Mouse (Mus musculus) lung, postnatal 0 days (tissue): ENCODE results near the gene Polrmt. TPM values are rescaled to one million over a fixed set of nuclear protein-coding genes. Genes with fewer than 3 reads are reported as not detected.

Source experiments
- ATAC-seq: fragments of 200-750 bp; cut with Nextera tagmentation; 2 replicates; pipeline ENCODE4 v1.8.0; 2017; ENCODE audit warnings: moderate library complexity
- DNase-seq: peaks from one replicate; pipeline ENCODE4 v3.0.0-alpha.2; 2016; ENCODE audit warnings: low spot score
- H3K27ac ChIP-seq: fragments of 300-500 bp; sonication (generic); 2 replicates; pipeline ENCODE4 v1.5.1; 2014; ENCODE audit warnings: antibody characterized with exemption, mild to moderate bottlenecking, low read length, mixed read lengths
- H3K27me3 ChIP-seq: fragments of 300-500 bp; sonication (generic); replicated peaks from 2 replicates; pipeline ENCODE4 v1.6.1; 2014; ENCODE audit warnings: low read length, mixed read lengths; ENCODE audit not compliant: insufficient read depth
- H3K36me3 ChIP-seq: fragments of 300-500 bp; sonication (generic); 2 replicates; pipeline ENCODE4 v1.6.1; 2014; ENCODE audit warnings: low read length, mixed read lengths; ENCODE audit not compliant: insufficient read depth
- H3K4me1 ChIP-seq: fragments of 300-500 bp; sonication (generic); 2 replicates; pipeline ENCODE4 v1.6.1; 2014; ENCODE audit warnings: antibody characterized with exemption, low read depth, low read length, mixed read lengths; ENCODE audit not compliant: insufficient read depth
- H3K4me2 ChIP-seq: fragments of 300-500 bp; sonication (generic); replicated peaks from 2 replicates; pipeline ENCODE4 v1.6.1; 2014; ENCODE audit warnings: low read depth, mild to moderate bottlenecking, low read length, moderate library complexity, mixed read lengths
- H3K4me3 ChIP-seq: fragments of 300-500 bp; sonication (generic); 2 replicates; pipeline ENCODE4 v1.5.1; 2014; ENCODE audit warnings: low read depth, low read length
- H3K9ac ChIP-seq: fragments of 300-500 bp; sonication (generic); replicated peaks from 2 replicates; pipeline ENCODE4 v1.6.1; 2014; ENCODE audit warnings: low read depth, mild to moderate bottlenecking
- H3K9me3 ChIP-seq: fragments of 300-500 bp; sonication (generic); 2 replicates; pipeline ENCODE4 v1.6.1; 2016; ENCODE audit warnings: low read length, mixed read lengths
- CTCF ChIP-seq: IDR thresholded peaks from 2 replicates; pipeline ENCODE4 v1.5.1; 2016; ENCODE audit warnings: antibody characterized with exemption, mild to moderate bottlenecking
- EP300 ChIP-seq: IDR thresholded peaks from 2 replicates; pipeline ENCODE4 v1.6.1; 2016; ENCODE audit warnings: antibody characterized with exemption, mild to moderate bottlenecking, control low read depth
- WGBS: fragments of 180-500 bp; shearing (Covaris S2); extraction: QIAGEN DNeasy Blood & Tissue Kit; methylation state at CpG from one replicate; pipeline ENCODE4 v1.1.7; 2014; 5-methylcytosine and 5-hydroxymethylcytosine counted together
- polyA plus RNA-seq: library from polyadenylated mRNA; unstranded; fragments of >200 nt; fragmentation: Nextera tagmentation; extraction: Ambion mirVana; gene quantifications from 2 replicates; pipeline ENCODE4 v1.2.1, GENCODE M21; 2015

Polrmt gene
- polyA plus RNA-seq, 1 experiment from 2014 or later, result 22.4 TPM

GRCm38 (mm10) chr10:79686691-79687090, 59.7 kb downstream of the Polrmt start:
- H3K4me3 ChIP-seq, result no peak overlapping the region
- no peak for TF ChIP-seq CTCF
- no peak for TF ChIP-seq EP300
- H3K27ac ChIP-seq, result no peak overlapping the region
- no peak for ATAC-seq
- H3K27me3 ChIP-seq, result no peaks in the 10 kb centered on the region
- H3K9me3 ChIP-seq, result no peaks in the 10 kb centered on the region
- H3K9ac ChIP-seq, result no peak overlapping the region
- DNase-seq, result no peak
- 94% methylated on average over 1 of the region's 1 CpGs for WGBS
- H3K36me3 ChIP-seq, result peaks cover 35% of the 10 kb centered on the region
- H3K4me2 ChIP-seq, result no peak overlapping the region
- H3K4me1 ChIP-seq, result peaks cover 10% of the 10 kb centered on the region; the same call in 1 of the 2 replicates

- Histone ChIP-seq H3K4me3 (no peak overlapping the region), H3K4me2 (no peak overlapping the region), H3K27me3 (no peaks in the 10 kb centered on the region), H3K4me1 (peaks cover 10% of the 10 kb centered on the region; the same call in 1 of the 2 replicates), H3K27ac (no peak overlapping the region), H3K9ac (no peak overlapping the region), H3K36me3 (peaks cover 35% of the 10 kb centered on the region), H3K9me3 (no peaks in the 10 kb centered on the region)
- DNase-seq (no peak), ATAC-seq (no peak)
- 85% methylated on average over 2 of the region's 2 CpGs for WGBS
- TF ChIP-seq EP300 (no peak), CTCF (no peak)
Observed at GRCm38 (mm10) chr10:79686219-79686618, 60.2 kb downstream of the Polrmt start.

Other genes starting within 250 kb of the Polrmt start
- 27.6 and 32.1 TPM in 2 replicates for gene Plpp2, start 212.8 kb downstream of the Polrmt start, polyA plus RNA-seq
- gene Mier2, start 191.4 kb downstream of the Polrmt start, polyA plus RNA-seq, result 20.5 and 21.5 TPM in 2 replicates
- not detected in 2 replicates for gene Theg, start 159.2 kb downstream of the Polrmt start, polyA plus RNA-seq
- gene C2cd4c, start 132.6 kb downstream of the Polrmt start, polyA plus RNA-seq, result not detected in 2 replicates
- gene Shc2, start 108.7 kb downstream of the Polrmt start, polyA plus RNA-seq, result 1.1 and 1.3 TPM in 2 replicates
- not detected in 2 replicates for gene Odf3l2, start 100.8 kb downstream of the Polrmt start, polyA plus RNA-seq
- not detected in 2 replicates for gene Madcam1, start 82.0 kb downstream of the Polrmt start, polyA plus RNA-seq
- 64.6 and 71.2 TPM in 2 replicates for gene Tpgs1, start 77.2 kb downstream of the Polrmt start, polyA plus RNA-seq
- 52.7 and 64.3 TPM in 2 replicates for gene Cdc34, start 64.4 kb downstream of the Polrmt start, polyA plus RNA-seq
- 0.57 and 0.69 TPM in 2 replicates for gene Gzmm, start 57.6 kb downstream of the Polrmt start, polyA plus RNA-seq
- 1,234 and 1,299 TPM in 2 replicates for gene Bsg, start 42.1 kb downstream of the Polrmt start, polyA plus RNA-seq
- 0.12 and 0.15 TPM in 2 replicates for gene Hcn2, start 29.9 kb downstream of the Polrmt start, polyA plus RNA-seq
- 0.18 TPM in 1 of 2 replicates, not detected in the other for gene Fgf22, start 8.5 kb upstream of the Polrmt start, polyA plus RNA-seq
- 40.5 and 45.9 TPM in 2 replicates for gene Rnf126, start 20.4 kb upstream of the Polrmt start, polyA plus RNA-seq
- 38.6 and 39.9 TPM in 2 replicates for gene Fstl3, start 30.7 kb upstream of the Polrmt start, polyA plus RNA-seq
- 0.11 and 0.31 TPM in 2 replicates for gene Prss57, start 44.4 kb upstream of the Polrmt start, polyA plus RNA-seq
- 29.6 and 30.8 TPM in 2 replicates for gene Palm, start 47.0 kb upstream of the Polrmt start, polyA plus RNA-seq
- 10.5 and 10.6 TPM in 2 replicates for gene Misp, start 74.4 kb upstream of the Polrmt start, polyA plus RNA-seq
- 107 and 109 TPM in 2 replicates for gene Ptbp1, start 107.8 kb upstream of the Polrmt start, polyA plus RNA-seq
- 2.2 and 2.4 TPM in 2 replicates for gene Prtn3, start 127.9 kb upstream of the Polrmt start, polyA plus RNA-seq
- gene Plppr3, start 128.1 kb upstream of the Polrmt start, polyA plus RNA-seq, result 3.9 and 4.8 TPM in 2 replicates
- gene Elane, start 139.7 kb upstream of the Polrmt start, polyA plus RNA-seq, result 0.92 TPM in 1 of 2 replicates, not detected in the other
- not detected in 2 replicates for gene Cfd, start 144.3 kb upstream of the Polrmt start, polyA plus RNA-seq
- 32.0 and 32.8 TPM in 2 replicates for gene Med16, start 162.3 kb upstream of the Polrmt start, polyA plus RNA-seq
- not detected in 2 replicates for gene Gm26602, start 164.3 kb upstream of the Polrmt start, polyA plus RNA-seq
- gene Kiss1r, start 170.4 kb upstream of the Polrmt start, polyA plus RNA-seq, result 1.6 and 1.7 TPM in 2 replicates
- 123 and 129 TPM in 2 replicates for gene R3hdm4, start 174.6 kb upstream of the Polrmt start, polyA plus RNA-seq
- gene Arid3a, start 180.5 kb upstream of the Polrmt start, polyA plus RNA-seq, result 4.8 and 7.1 TPM in 2 replicates
- 32.8 and 44.2 TPM in 2 replicates for gene Wdr18, start 213.6 kb upstream of the Polrmt start, polyA plus RNA-seq
- 0.24 and 0.32 TPM in 2 replicates for gene Grin3b, start 224.1 kb upstream of the Polrmt start, polyA plus RNA-seq
- gene Tmem259, start 237.7 kb upstream of the Polrmt start, polyA plus RNA-seq, result 26.7 and 27.6 TPM in 2 replicates
- gene Cnn2, start 242.0 kb upstream of the Polrmt start, polyA plus RNA-seq, result 483 and 567 TPM in 2 replicates
- gene Abca7, start 249.9 kb upstream of the Polrmt start, polyA plus RNA-seq, result 5.5 and 6.5 TPM in 2 replicates